Mouse (Mus musculus) intestine, postnatal 0 days (tissue): Measurements from ENCODE around the gene Gpn3. TPM values are rescaled to one million over a fixed set of nuclear protein-coding genes. Genes with fewer than 3 reads are reported as not detected.

Experiments used
- ATAC-seq: fragments of 200-750 bp; cut with Nextera tagmentation; 2 replicates; pipeline ENCODE4 v1.8.0; 2017; ENCODE audit warnings: mild to moderate bottlenecking, moderate TSS enrichment, moderate library complexity
- H3K27ac ChIP-seq: fragments of 300-500 bp; sonication (generic); 2 replicates; pipeline ENCODE4 v1.5.1; 2014; ENCODE audit warnings: mild to moderate bottlenecking, low read depth, low read length, moderate library complexity
- H3K27me3 ChIP-seq: fragments of 300-500 bp; sonication (generic); replicated peaks from 2 replicates; pipeline ENCODE4 v1.6.1; 2014; ENCODE audit warnings: low read length, mixed read lengths; ENCODE audit not compliant: control insufficient read depth, insufficient read depth
- H3K36me3 ChIP-seq: fragments of 300-500 bp; sonication (generic); 2 replicates; pipeline ENCODE4 v1.6.1; 2014; ENCODE audit warnings: mild to moderate bottlenecking, moderate library complexity; ENCODE audit not compliant: control insufficient read depth, insufficient read depth
- H3K4me1 ChIP-seq: fragments of 300-500 bp; sonication (generic); replicated peaks from 2 replicates; pipeline ENCODE4 v1.6.1; 2014; ENCODE audit warnings: antibody characterized with exemption, low read length, mixed read lengths; ENCODE audit not compliant: control insufficient read depth, insufficient read depth
- H3K4me2 ChIP-seq: fragments of 300-500 bp; sonication (generic); replicated peaks from 2 replicates; pipeline ENCODE4 v1.6.1; 2014; ENCODE audit warnings: low read depth, mild to moderate bottlenecking, moderate library complexity
- H3K4me3 ChIP-seq: fragments of 300-500 bp; sonication (generic); 2 replicates; pipeline ENCODE4 v1.5.1; 2014; ENCODE audit warnings: low read depth, low read length
- H3K9ac ChIP-seq: fragments of 300-500 bp; sonication (generic); 2 replicates; pipeline ENCODE4 v1.6.1; 2014; ENCODE audit warnings: mild to moderate bottlenecking, low read depth, low read length
- H3K9me3 ChIP-seq: fragments of 300-500 bp; sonication (generic); 2 replicates; pipeline ENCODE4 v1.6.1; 2016; ENCODE audit warnings: mixed run types; ENCODE audit not compliant: control insufficient read depth
- CTCF ChIP-seq: sonication (generic); IDR thresholded peaks from 2 replicates; pipeline ENCODE4 v1.5.1; 2016; ENCODE audit warnings: low read depth, mild to moderate bottlenecking, control low read depth, antibody characterized with exemption, moderate library complexity
- WGBS: fragments of 180-500 bp; shearing (Covaris S2); extraction: QIAGEN DNeasy Blood & Tissue Kit; methylation state at CpG from one replicate; pipeline ENCODE4 v1.1.7; 2014; 5-methylcytosine and 5-hydroxymethylcytosine counted together
- polyA plus RNA-seq: library from polyadenylated mRNA; unstranded; fragments of >200 nt; fragmentation: Nextera tagmentation; extraction: Ambion mirVana; gene quantifications from 2 replicates; pipeline ENCODE4 v1.2.1, GENCODE M21; 2015

The Gpn3 gene
- polyA plus RNA-seq, 1 experiment from 2014 or later, result 37.3 TPM

- Histone ChIP-seq H3K4me2 (no peak overlapping the region), H3K4me1 (no peaks in the 10 kb centered on the region; the same call in 1 of the 2 replicates), H3K36me3 (no peaks in the 10 kb centered on the region), H3K27me3 (no peaks in the 10 kb centered on the region), H3K9me3 (no peaks in the 10 kb centered on the region), H3K9ac (no peak overlapping the region), H3K27ac (no peak overlapping the region), H3K4me3 (no peak overlapping the region)
- ATAC-seq, result peak; percentile 65
- TF ChIP-seq CTCF, result no peak
- 67% methylated on average over 3 of the region's 3 CpGs for WGBS
Observed at GRCm38 (mm10) chr5:122334682-122335081, 37.0 kb upstream of the Gpn3 start.

GRCm38 (mm10) chr5:122336554-122337294 is 35.0 kb upstream of the Gpn3 start:
- H3K4me2 ChIP-seq, result no peak overlapping the region
- no peak overlapping the region for H3K4me3 ChIP-seq
- H3K9ac ChIP-seq, result no peak overlapping the region
- H3K36me3 ChIP-seq, result no peaks in the 10 kb centered on the region
- no peak for TF ChIP-seq CTCF
- no peaks in the 10 kb centered on the region for H3K9me3 ChIP-seq
- no peak overlapping the region for H3K27ac ChIP-seq
- no peaks in the 10 kb centered on the region for H3K4me1 ChIP-seq
- ATAC-seq, result no peak
- no peaks in the 10 kb centered on the region for H3K27me3 ChIP-seq
- 87% methylated on average over 7 of the region's 7 CpGs for WGBS

- Histone ChIP-seq H3K4me1 (no peaks in the 10 kb centered on the region), H3K9ac (no peak overlapping the region), H3K27me3 (no peaks in the 10 kb centered on the region), H3K9me3 (no peaks in the 10 kb centered on the region), H3K36me3 (no peaks in the 10 kb centered on the region), H3K4me2 (no peak overlapping the region), H3K27ac (no peak overlapping the region), H3K4me3 (no peak overlapping the region)
- ATAC-seq, result no peak
- TF ChIP-seq CTCF, result no peak
- 65% methylated on average over 1 of the region's 1 CpGs for WGBS
Observed at GRCm38 (mm10) chr5:122342874-122343273, 28.8 kb upstream of the Gpn3 start.

- 28% methylated on average over 7 of the region's 7 CpGs for WGBS
- peak; percentile 94 for ATAC-seq
- Histone ChIP-seq H3K9me3 (no peaks in the 10 kb centered on the region), H3K4me1 (no peaks in the 10 kb centered on the region), H3K27ac (peak overlapping the region; percentile 68), H3K36me3 (no peaks in the 10 kb centered on the region), H3K4me2 (peak overlapping the region; percentile 33; the same call in 1 of the 2 replicates), H3K27me3 (no peaks in the 10 kb centered on the region), H3K9ac (no peak overlapping the region), H3K4me3 (no peak overlapping the region)
- no peak for TF ChIP-seq CTCF
Observed at GRCm38 (mm10) chr5:122343768-122344167, 27.9 kb upstream of the Gpn3 start.

- 10% methylated on average over 5 of the region's 5 CpGs for WGBS
- Histone ChIP-seq H3K27me3 (no peaks in the 10 kb centered on the region), H3K4me2 (0 out of 2 replicates have a peak overlapping the region, but pooled peaks have one; percentile 33), H3K4me1 (no peaks in the 10 kb centered on the region), H3K36me3 (no peaks in the 10 kb centered on the region), H3K27ac (peak overlapping the region; percentile 68; the same call in 1 of the 2 replicates), H3K4me3 (no peak overlapping the region), H3K9ac (no peak overlapping the region), H3K9me3 (no peaks in the 10 kb centered on the region)
- TF ChIP-seq CTCF, result peak; percentile 94
- ATAC-seq, result peak; percentile 81
Observed at GRCm38 (mm10) chr5:122344260-122344659, 27.4 kb upstream of the Gpn3 start.

GRCm38 (mm10) chr5:122345777-122346176 is 25.9 kb upstream of the Gpn3 start:
- no peaks in the 10 kb centered on the region for H3K27me3 ChIP-seq
- no peak overlapping the region for H3K4me3 ChIP-seq
- H3K9ac ChIP-seq, result no peak overlapping the region
- no peaks in the 10 kb centered on the region for H3K9me3 ChIP-seq
- ATAC-seq, result no peak
- H3K4me1 ChIP-seq, result no peaks in the 10 kb centered on the region
- H3K27ac ChIP-seq, result no peak overlapping the region
- no peaks in the 10 kb centered on the region for H3K36me3 ChIP-seq
- H3K4me2 ChIP-seq, result no peak overlapping the region
- TF ChIP-seq CTCF, result peak; percentile 27
- 82% methylated on average over 4 of the region's 4 CpGs for WGBS
